Mouse (Mus musculus) cerebellum, postnatal 36 days (tissue): ENCODE results near the gene Snrpn.
"Not testable (repeated sequence)": the region's sequence is repeated elsewhere in the genome, so short reads cannot be mapped to it uniquely, and the experiment has no call there.

ENCODE experiments used
- DNase-seq, 2 experiments: peaks; one replicate each; pipeline ENCODE4 v3.0.0; 2021 to 2022; ENCODE audit warnings: mixed read lengths in 2 of 2

Snrpn gene

GRCm38 (mm10) chr7:60139742-60140480 is at the start of gene Snrpn:
TSS of gene Snrpn (minus strand) at chr7:60140219.
- peak; percentile 5 to 18 for DNase-seq

- peak; percentile 65 to 69 for DNase-seq
Measured at GRCm38 (mm10) chr7:60170250-60171185, 30.5 kb upstream of the Snrpn start.

- no peak for DNase-seq
Measured at GRCm38 (mm10) chr7:60125332-60125731, 14.7 kb downstream of the Snrpn start.

- DNase-seq = not testable (repeated sequence)
Measured at GRCm38 (mm10) chr7:60123086-60123624, 16.9 kb downstream of the Snrpn start.

GRCm38 (mm10) chr7:60122434-60123085 is 17.5 kb downstream of the Snrpn start:
- DNase-seq = no peak

GRCm38 (mm10) chr7:60097154-60097859 is 42.7 kb downstream of the Snrpn start:
- peak; percentile 6 to 15 for DNase-seq

GRCm38 (mm10) chr7:60076301-60076700 is 63.7 kb downstream of the Snrpn start:
- no peak for DNase-seq

GRCm38 (mm10) chr7:60047481-60048201 is 92.4 kb downstream of the Snrpn start:
- peak; percentile 73 to 77 for DNase-seq

- DNase-seq = no peak
Measured at GRCm38 (mm10) chr7:60013186-60013585, 126.8 kb downstream of the Snrpn start.

GRCm38 (mm10) chr7:60007727-60008360 is 132.2 kb downstream of the Snrpn start:
- DNase-seq = no peak

GRCm38 (mm10) chr7:60006262-60006661 is 133.8 kb downstream of the Snrpn start:
- DNase-seq = no peak

- DNase-seq = peak; percentile 93 to 94
Measured at GRCm38 (mm10) chr7:60004606-60005330, 135.3 kb downstream of the Snrpn start, which contains the start of the genes Snurf and Gm38393. TSS of gene Snurf (minus strand) at chr7:60005049. TSS of gene Gm38393 (minus strand) at chr7:60005064.

GRCm38 (mm10) chr7:60003921-60004605 is 136.0 kb downstream of the Snrpn start:
- peak; percentile 32 to 50 for DNase-seq

GRCm38 (mm10) chr7:60003006-60003865 is 136.8 kb downstream of the Snrpn start:
- peak; percentile 48 to 57 for DNase-seq

- no peak for DNase-seq
Measured at GRCm38 (mm10) chr7:59978646-59979045, 161.4 kb downstream of the Snrpn start.
